Mouse (Mus musculus) ES-Bruce4 (cell line): ENCODE results near the gene Xpnpep3.

Source experiments
- CTCF ChIP-seq: IDR thresholded peaks from one replicate; pipeline ENCODE4 v1.8.1; 2011; ENCODE audit warnings: low read depth, low read length
- POLR2A ChIP-seq: IDR thresholded peaks from one replicate; pipeline ENCODE4 v1.8.1; 2011; ENCODE audit warnings: low read length; ENCODE audit not compliant: insufficient read depth

DNA sequence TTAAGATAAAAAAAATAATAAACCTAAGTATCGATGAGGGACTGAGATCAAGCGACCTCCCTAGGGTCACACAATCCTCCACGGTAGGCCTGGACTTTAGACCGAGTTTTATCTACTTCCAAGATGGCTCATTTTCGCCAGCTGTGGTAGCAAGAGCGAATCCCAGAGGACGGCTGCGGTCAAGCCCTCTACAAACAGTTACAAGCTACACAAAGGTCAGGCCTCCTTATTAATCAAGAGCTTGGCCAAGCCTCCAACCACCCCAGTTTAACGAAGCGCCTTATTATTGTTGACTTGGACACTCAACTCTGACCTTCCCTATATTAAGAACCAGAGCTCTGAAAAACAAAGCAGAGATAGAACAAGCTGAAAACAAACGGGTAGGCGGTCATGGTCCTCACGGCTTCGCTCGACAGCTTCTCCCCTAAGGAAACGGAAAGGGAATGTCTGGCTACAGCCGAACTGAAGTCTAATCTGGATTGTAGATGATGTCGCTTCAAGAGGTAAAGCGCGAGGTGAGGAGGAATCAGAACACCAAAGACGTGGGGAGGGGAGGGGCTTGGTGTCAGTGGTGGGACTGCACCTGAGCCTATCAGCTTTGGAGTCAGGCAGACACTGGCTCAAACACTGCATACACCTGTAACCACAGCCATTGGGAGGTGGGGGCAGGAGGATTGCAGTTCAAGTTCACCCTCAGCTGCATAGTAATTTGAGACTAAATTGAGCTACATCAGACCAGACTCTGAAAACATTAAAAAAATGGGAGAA, 79.7 kb downstream of the Xpnpep3 start:
- no peak for TF ChIP-seq CTCF
- no peak for TF ChIP-seq POLR2A
